Mouse (Mus musculus): Measurements from ENCODE around the gene Qdpr.

DNA sequence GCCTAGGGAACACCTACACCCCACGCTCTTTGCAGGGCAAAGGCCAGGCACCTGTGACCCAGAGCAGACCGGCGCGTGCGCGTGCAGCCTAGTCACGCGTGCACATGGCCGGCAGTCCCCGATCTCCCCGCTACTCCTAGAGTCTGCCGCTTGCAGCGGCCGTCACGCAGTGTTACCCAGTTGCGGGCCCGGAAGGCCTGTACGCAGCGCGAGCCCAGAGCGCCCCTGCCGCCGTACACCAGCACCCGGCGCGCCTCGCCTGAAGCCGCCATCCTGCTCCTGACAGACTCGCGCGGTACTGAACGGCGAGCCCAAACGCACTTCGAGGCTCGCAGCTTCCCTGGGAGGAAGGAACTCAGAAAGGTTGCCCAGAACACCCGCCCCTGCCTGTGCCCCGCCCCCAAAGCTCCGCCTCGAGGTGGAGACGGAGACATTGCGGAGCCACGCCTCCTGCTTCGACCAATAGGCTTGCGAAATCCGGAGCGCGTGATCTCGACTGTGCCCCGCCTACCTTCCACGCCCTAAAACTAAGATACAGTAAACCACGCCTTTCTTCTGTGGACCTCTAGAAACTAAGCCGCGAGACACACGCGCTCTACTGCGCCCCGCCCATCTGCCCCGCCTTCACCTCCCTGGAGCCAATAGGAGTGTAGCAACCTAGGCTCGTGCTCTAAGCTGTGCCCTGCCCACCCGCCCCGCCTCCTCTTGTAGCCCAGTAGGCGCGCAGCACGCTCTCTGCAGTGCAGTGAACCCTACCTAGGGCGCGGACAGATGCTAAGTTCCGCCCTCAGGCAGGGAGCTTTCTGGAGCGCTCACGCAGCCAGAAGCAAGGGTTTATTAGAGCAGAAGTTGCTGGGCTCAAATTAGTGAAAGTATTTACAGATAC, at the start of gene Qdpr:
- peak; percentile 58 for TF ChIP-seq POLR2A (IDR thresholded peaks at IDR 0.05; ENCODE audit: low read depth, low read length)
- no peak for TF ChIP-seq CTCF (IDR thresholded peaks at IDR 0.05; ENCODE audit: extremely low read depth, insufficient read depth, insufficient read length, insufficient replicate concordance)
